Mouse (Mus musculus) megakaryocyte progenitor cell, adult 5-6 weeks (primary cell): ENCODE measurements around the gene Dhrs11. TPM values are rescaled to one million over a fixed set of nuclear protein-coding genes. Genes with fewer than 3 reads are reported as not detected.
"Not testable (repeated sequence)": the region's sequence is repeated elsewhere in the genome, so short reads cannot be mapped to it uniquely, and the experiment has no call there.

Source experiments
- ATAC-seq: replicated peaks from 2 replicates; pipeline ENCODE4 v1.8.0; 2016; ENCODE audit warnings: mild to moderate bottlenecking, moderate TSS enrichment, inconsistent platforms; ENCODE audit not compliant: poor library complexity
- total RNA-seq, 2 experiments: library from RNA; stranded (forward) in 1 of 2; stranded (reverse) in 1 of 2; fragments of 157-497, 149-512 nt in 1 of 2; fragments of 200-1000 nt in 1 of 2; gene quantifications; 2 replicates each; pipeline versions ENCODE4 v1.2.3 to v1.2.4; 2015 to 2017

Dhrs11 gene
- total RNA-seq (2015), result 21.0 and 23.1 TPM in 2 replicates
- total RNA-seq (2017), result 14.7 and 20.1 TPM in 2 replicates

DNA sequence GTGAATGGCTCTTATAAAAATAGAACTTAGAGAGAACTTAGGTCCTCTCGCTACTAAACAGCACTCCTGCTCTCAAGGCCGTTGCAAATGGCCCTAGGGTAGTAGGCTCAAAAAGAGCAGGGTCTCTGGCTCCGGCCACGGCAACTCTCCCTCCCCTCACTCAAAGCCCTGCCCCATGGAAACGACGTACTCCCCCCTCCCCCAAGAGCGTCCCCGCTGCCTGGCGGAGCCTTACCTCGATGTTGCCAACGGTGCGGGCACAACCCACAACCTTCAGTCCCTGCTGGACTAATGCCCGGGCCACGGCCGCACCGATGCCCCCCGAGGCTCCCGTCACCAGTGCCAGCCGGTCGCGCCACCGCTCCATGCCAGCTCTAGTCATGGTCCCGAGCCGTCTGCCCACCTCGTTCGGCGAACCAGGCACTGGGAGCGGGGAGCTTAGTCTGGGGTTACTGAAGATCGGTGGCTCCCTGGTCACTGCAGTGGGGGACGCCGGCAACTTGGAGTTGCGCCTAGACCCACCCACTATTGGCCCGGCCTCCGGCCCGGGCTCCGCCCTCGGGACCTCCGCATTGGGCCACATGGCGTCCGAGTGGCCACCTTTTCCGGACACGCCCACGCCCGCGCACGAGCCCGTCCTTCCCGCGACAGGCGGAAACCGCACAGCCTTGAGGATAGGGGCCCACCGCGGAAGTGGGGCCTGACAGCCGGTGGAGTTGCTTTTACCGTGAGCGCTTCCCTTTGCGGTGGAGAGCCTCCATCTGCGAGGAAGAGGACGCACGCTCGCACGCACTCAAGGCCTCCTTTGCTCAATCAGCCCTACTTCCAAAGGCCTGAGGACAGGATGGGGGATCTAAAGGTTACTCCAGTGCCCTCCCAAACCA, at the start of gene Dhrs11:
Gene Dhrs11, minus strand, starts transcription at position 479 of the 884 bp plus-strand sequence.
- peak; percentile 94 for ATAC-seq

DNA sequence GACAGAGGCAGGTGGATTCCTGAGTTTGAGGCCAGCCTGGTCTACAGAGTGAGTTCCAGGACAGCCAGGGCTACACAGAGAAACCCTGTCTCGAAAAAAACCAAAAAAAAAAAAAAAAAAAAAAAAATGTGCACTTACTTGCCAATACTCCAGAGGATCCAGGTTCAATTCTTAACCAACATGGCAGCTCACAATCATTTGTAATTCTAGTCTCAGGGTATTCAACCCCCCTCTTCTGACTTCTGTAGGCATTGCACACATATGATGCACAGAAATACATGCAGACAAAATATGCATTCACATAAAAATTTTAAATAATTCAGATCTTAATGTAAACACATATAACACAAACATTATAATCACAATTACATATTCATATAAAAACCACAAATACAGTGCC, 47.2 kb upstream of the Dhrs11 start:
- ATAC-seq, result not testable (repeated sequence)

DNA sequence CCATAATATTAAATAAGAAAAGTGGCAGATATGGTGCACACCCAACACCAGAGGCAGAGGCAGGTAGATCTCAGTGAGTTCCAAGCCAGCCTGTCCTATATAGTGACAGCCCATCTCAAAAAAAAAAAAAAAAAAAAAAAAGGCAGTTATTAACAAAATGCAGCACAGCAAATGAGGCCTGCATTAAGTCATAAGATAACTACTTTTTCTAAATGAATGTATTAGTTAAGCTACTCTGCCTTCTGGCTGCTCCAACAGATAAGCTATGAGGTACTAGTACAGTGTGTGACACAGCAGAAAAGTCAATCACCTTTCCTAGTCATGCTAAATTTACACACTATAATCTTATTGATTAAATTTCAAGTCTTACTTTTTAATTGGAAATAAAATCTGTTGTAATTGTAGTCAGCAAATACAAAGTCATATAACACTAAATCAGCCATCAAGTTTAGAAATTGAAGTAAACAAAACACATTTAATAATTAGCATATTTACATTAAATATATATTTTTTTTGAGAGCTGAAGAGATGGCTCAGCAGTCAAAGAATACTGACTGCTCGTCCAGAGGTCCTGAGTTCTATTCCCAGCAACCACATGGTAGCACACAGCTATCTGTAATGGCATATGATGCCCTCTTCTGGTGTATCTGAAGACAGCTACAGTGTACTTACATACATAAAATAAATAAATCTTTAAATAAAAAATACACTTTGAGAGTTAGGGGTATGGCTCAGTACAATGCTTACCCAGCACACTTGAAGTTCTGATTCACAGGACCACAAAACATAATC, 44.4 kb upstream of the Dhrs11 start:
- ATAC-seq, result peak; percentile 45

DNA sequence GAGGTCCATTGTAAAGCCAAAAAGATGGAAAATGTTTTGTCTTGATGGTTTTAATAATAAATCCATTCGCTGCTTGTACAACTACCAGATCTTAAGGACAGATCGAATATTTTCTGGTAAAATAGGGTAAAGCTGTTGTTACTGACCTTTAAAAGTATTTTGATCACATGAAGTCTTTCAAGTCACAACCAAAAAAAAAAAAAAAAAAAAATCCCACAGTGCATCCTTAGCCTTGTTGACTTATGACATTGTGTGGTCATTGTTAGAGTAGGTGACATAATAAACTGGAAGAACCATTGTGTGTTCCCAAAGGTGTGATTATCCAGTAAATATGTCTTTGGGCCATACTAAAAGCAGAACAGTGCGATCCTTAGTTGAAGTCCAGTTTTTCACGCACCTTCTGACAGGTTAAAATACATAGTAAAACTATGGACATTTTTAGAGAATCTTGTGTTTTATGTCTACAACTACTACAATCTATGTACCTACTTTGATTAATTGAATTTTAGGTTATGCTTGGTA, 42.8 kb upstream of the Dhrs11 start:
- no peak for ATAC-seq

DNA sequence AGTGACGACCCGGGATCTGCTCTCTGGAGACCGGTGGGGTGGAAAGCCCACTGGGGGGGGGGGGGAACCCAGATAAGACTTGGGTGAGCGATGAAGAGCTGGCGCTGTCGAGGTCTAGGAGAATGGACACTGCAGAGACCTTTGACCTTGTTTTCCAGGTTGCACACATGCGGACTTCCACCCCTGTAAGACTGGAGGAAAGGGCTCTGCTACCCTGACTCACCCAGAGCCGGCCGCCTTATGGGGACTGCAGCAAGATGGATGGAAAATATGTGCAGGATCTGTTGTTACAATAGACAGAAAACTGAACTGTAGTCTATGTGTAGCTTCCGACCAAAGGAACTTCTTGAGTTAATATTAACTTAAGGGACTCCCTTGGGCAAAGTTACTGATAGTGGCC, 42.3 kb upstream of the Dhrs11 start:
- ATAC-seq, result no peak

DNA sequence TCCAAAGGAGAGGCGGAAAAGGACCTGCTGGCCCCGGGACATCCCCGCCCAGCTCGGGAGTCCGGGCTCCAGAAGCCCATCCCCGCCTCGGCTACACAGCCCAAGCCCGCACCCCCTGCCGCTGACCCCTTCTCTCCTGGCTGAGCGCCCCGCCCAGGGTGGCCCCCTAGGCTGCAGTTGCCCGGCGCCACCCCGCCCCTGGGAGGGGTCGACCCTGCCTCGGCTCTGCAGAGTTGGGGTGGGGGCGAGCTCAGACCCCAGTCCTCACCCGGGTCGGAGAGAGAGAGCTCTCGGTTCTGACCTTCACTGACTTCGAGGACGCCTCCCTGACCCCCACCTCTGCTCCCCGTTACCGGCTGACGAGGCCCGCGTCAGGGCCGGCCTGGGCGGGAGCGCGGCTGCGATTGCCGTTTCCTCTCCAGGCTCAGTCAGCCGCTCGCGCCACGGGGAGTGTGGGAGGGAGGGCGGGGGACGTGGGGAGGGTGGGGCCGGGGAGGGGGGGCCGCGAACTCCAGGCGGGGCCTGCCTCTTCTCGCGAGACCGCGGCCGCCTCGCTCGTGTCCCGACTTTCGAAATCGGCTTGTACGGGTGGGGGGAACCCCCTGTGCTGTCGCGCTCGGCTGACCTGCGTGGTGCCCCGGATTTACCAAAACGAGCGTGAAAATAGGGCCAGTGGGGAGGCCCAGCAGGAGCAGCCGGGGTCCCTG, 41.7 kb upstream of the Dhrs11 start, which contains the start of gene Ggnbp2:
Gene Ggnbp2, minus strand, starts transcription at position 481 of the 707 bp plus-strand sequence.
- peak; percentile 65 for ATAC-seq

DNA sequence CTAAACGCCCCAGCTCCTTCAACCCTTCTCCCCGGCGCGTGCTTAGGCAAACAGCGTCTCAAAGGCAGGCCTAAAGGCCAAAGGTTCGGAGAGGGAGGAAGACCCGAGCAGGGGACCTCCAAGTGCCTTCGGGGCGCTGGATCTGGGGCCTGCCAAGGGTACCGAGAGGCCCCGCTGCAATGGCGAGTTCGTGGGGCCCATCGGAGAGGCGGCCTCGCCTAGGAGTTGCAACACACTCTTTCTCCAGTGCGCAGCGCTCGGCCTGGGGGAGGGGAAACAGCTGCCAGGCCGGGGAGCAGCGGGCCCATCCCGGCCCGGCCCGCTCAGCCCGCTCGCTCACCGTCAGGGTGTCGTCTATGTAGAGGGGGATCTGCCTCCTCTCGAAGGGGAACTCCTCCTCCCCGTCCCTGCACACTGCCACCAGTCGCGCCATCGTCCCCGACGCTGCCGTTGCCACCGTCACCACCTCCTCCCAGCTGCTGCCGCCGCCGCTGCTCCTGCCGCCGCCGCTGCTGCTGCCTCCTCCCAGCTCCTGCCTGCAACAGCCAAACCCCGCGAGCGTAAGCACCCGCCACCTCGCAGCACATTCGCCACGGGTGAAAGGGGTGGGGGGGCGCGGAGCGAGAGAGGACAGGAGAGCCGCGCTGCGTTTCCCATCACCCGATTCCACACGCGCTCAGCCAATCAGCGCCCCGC, 40.9 kb upstream of the Dhrs11 start:
- peak; percentile 71 for ATAC-seq

DNA sequence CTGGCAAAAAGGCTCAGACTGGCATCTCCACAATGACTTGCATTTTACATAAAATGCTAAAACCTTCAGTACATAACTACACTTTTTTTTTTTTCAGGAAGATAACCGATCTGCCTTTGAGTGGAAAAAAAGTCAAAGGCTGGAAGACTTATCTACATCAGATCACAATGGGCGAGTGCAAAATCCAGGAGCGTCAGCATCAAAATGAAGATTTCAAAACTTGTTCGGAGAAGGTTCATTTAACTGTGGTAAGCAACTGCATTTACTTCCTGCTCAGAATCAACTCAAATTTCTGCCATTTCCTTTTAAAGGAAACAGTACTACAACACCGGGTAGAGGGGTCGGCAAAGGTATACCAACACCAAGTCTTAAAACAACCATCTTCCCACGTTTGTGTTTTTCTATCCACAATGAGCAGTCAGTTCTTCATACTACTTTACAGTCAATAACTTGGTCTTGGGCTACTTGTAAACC, 40.0 kb upstream of the Dhrs11 start:
- ATAC-seq, result no peak

DNA sequence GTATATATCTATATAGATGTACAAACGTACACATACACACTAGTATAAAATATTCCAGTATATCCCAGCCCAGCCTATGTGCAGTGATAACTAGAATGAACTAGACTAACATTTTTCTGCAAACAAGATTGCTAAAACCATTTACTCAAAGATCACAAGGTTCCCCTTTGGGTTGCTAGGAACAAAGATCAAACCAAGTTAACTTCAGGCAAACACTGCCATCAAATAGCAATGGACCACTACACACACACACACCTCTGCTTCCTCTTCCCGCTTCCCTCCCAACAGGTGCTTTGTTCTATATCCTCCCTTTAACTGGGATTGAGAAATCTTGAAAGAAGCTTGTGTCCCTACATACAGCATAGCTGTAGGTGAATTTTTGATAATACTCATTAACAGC, 38.8 kb upstream of the Dhrs11 start:
- ATAC-seq, result no peak

DNA sequence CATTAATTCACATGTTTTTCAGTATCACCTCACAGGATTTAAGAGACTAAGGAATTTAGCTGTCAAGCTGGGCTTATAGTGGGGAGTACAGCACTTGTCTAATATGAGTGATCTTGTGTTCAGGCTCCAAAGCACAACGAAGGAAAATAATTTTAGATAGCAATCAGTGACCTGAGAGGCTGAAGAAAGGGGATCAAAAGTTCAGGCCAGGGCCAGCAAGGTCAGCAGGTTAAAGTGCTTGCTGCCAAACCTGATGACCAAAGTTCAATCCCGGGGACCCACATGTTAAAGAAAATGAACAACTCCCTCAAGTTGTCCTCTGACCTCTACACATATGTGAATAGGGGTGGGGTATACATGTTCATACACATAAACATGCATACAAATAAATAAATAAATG, 36.5 kb upstream of the Dhrs11 start:
- ATAC-seq, result no peak

DNA sequence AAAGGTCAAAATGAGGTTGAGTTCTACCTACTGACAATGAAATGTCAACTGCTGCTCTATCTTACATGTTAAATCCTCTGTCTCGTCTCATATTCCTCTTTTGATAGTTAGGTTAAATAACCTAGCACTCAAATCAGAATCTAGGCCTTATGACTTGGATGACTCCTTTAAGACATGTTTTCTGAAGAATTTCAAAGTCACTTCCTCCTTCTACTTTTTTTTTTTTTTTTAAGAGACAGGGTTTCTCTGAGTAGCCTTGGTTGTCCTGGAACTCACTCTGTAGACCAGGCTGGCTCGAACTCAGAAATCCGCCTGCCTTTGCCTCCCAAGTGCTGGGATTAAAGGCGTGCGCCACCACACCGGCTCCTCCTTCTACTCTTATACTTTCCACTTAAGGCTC, 26.5 kb upstream of the Dhrs11 start:
- ATAC-seq, result no peak

DNA sequence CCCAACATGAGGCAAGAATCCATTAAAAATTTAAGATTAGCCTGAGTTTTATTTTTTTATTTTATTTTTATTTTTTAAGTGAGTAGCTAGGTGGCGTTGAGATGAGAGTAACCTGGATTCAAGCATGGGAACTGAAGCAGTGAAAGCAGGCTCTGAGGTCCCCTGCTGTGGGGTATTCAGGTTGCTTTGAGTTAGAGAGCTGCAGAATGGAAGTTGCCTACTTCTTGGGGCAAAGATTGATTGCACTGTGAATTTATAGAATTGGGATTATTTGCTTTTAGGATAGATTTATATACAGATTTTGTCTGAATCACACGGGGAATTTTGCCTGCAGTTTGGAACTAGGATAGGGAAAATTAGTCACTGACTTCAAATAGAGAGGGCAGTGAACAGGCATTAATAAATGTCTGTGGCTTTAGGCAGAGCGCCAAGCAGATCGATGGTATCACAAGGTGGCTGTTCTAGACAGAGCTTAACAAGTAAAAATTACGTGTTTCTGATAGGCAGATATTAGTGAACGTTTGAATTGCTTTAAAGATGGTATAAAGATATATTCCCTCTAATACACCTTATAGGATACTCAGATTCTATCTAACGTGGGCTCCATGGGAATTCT, 18.8 kb upstream of the Dhrs11 start:
- no peak for ATAC-seq

DNA sequence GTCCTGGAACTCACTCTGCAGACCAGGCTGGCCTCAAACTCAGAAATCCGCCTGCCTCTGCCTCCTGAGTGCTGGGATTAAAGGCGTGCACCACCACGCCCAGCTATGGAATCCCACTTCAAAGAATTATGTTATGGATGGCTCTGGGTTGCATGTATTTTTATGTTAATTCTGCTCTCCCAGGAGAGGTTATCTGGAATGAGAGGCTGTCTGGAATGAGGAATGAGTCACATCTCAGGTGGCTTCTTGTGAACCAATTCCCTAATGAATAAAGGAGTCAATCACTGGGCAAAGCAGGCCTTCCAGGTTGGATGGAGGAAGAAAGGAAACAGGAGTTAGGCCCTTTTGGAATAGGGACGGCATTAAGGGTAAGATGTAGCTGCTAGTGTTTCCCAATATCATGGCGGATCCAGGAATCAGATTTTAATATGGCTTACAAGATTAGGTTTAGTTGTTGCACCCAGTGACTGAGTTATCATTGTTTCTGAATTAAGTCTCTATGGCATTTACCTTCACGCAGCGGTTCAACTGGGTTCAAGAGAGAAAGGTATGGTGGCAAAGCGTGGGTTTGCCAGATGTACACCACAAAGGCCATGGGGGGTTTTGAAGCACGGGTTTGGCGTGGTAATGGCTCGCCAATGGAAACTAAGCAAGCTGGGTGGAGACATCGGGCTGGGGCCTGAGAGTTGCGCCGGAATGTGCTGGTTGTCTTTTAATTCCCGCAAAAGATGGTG, 18.1 kb upstream of the Dhrs11 start:
- no peak for ATAC-seq

DNA sequence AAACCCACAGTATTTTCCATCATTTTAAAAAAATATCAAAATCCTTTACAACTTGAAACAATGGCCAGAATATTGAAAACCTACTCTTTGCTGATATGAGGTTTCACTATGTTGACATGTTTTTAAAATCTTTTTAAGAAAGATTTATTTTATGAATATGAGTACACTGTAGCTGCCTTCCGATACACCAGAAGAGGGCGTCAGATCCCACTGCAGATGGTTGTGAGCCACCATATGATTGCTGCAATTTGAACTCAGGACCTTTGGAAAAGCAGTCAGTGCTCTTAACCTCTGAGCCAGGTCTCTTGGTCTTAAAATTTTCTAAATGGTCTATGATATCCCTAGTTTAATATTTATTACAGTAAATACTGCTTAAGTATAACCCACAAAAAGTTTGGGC, 10.5 kb upstream of the Dhrs11 start:
- no peak for ATAC-seq

DNA sequence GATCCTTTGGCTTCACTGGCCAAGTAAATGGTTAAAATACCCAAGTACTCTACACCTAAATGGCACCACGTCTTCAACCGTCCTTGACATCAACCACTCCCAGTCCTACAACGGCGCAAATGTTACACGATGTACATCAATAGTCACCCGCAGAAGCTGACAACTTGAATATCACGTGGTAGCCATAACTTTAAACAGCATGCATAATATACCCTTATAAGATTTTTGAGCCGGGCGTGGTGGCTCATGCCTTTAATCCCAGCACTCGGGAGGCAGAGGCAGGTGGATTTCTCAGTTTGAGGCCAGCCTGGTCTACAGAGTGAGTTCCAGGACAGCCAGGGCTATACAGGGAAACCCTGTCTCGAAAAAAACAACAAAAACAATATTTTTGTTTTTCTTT, 701 bp upstream of the Dhrs11 start:
- peak; percentile 5 for ATAC-seq

DNA sequence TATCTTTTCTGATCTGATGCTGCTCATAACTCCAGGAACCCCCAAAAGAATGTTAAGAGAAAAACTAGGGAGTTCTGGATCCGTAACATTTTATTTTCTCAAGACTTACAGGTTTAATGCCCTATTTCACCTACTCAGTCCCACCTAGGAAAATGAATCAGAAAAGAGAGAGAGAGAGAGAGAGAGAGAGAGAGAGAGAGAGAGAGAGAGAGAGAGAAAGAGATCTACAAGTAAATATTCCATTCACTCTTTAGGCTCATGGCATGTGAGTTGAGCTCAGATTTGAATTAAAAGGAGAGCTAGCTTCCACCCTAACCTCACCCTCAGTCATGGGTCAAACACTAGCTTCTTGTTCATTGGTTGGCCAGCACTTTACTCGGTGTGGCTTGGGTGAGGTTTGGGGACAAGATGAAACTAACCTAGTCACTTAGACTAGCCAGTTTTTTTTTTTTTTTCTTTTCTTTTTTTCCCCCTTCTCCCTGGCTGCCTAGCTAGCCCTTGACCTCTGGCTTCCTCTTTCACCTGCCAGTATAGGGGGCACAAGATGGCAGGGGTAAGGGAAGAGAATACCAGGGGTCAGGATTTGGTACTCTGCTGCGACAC, 792 bp downstream of the Dhrs11 start:
- no peak for ATAC-seq

DNA sequence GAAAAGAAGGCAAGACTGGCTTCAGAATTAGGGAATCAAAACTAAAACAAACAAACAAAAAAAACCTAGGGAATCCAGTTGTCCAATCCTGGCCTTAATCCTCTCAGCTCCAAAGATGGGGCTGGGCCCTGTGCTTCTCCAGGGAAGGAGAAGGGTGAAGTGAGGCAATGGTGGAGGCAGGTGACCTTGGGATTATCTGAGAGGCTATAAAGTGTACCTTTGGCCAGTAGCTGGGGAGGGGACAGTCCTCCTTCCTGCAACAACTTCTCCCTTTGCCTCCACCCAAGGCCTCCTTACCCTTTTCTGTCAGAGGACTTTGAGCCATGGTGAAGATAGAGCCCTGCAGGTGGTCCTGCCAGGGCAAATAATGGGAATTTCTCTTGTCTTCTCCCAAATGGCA, 1.3 kb downstream of the Dhrs11 start:
- no peak for ATAC-seq

DNA sequence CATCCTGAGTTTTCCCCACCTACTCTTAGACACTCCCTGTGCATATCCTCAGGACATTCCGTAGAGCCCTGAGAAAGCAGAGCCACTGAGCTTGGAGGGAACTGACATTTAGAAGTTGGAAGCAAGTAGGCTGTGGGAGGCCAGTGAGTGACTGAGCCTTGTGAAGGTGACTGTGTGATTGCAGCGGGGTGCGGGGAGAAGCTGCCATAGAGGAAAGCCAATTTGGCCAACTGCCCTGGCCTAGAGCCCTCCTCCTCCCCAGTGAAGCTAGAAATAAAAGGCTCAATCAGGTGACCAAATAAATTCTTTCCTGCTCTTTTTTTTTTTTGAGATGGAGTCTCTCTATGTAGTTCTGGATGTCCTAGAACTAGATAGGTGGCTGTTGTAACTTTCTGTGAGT, 2.6 kb downstream of the Dhrs11 start:
- no peak for ATAC-seq
